Mouse (Mus musculus): ENCODE results near the gene Pigl. TPM values are rescaled to one million over a fixed set of nuclear protein-coding genes. Genes with fewer than 3 reads are reported as not detected.
A peak's percentile ranks its signal among the peaks of the same experiment; 100 is the strongest.

Gene Pigl
- polyA plus RNA-seq, 1 experiment, result 7.3 TPM

- WGBS, result 0% methylated on average over 1 of the region's 1 CpGs
- DNase-seq (ENCODE audit: low read depth, low spot score), result no peak
Observed at GRCm38 (mm10) chr11:62553186-62553585, 94.9 kb downstream of the Pigl start.

- WGBS, result 44% methylated on average over 5 of the region's 5 CpGs
- DNase-seq (ENCODE audit: low read depth, low spot score), result no peak
Observed at GRCm38 (mm10) chr11:62553633-62554032, 95.4 kb downstream of the Pigl start.

GRCm38 (mm10) chr11:62554163-62554855 is 96.0 kb downstream of the Pigl start:
- DNase-seq (ENCODE audit: low read depth, low spot score), result no peak

GRCm38 (mm10) chr11:62554934-62555517 is 96.8 kb downstream of the Pigl start:
- no peak for DNase-seq (ENCODE audit: low read depth, low spot score)

More at GRCm38 (mm10) chr11:62554163-62554855, 96.0 kb downstream of the Pigl start:
- WGBS, result 46% methylated on average over 5 of the region's 5 CpGs

- DNase-seq (ENCODE audit: low read depth, low spot score), result no peak
Observed at GRCm38 (mm10) chr11:62555896-62556412, 97.7 kb downstream of the Pigl start.

- DNase-seq (ENCODE audit: low read depth, low spot score), result peak; percentile 47
- WGBS, result 30% methylated on average over 5 of the region's 5 CpGs
Observed at GRCm38 (mm10) chr11:62557205-62557604, 98.9 kb downstream of the Pigl start.

- WGBS, result 75% methylated on average over 2 of the region's 2 CpGs
- DNase-seq (ENCODE audit: low read depth, low spot score), result no peak
Observed at GRCm38 (mm10) chr11:62558152-62558551, 99.9 kb downstream of the Pigl start.

- DNase-seq (ENCODE audit: low read depth, low spot score), result no peak
- WGBS, result 36% methylated on average over 6 of the region's 6 CpGs
Observed at GRCm38 (mm10) chr11:62558961-62559646, 100.8 kb downstream of the Pigl start.

- 30% methylated on average over 43 of the region's 43 CpGs for WGBS
- no peak for DNase-seq (ENCODE audit: low read depth, low spot score)
Observed at GRCm38 (mm10) chr11:62560463-62561016, 102.3 kb downstream of the Pigl start.

GRCm38 (mm10) chr11:62563590-62563989 is 105.3 kb downstream of the Pigl start:
- DNase-seq (ENCODE audit: low read depth, low spot score), result no peak
- 87% methylated on average over 2 of the region's 2 CpGs for WGBS

Other genes starting within 250 kb of the Pigl start
- 0.95 and 9.7 TPM in 2 replicates for gene Adora2b, start 209.5 kb upstream of the Pigl start, polyA plus RNA-seq (2012; rRNA removed)
- 15.7 and 22.4 TPM in 2 replicates for gene Zswim7, start 177.1 kb upstream of the Pigl start, polyA plus RNA-seq (2012; rRNA removed)
- gene Ttc19, start 177.0 kb upstream of the Pigl start, polyA plus RNA-seq (2012; rRNA removed), result 5.7 and 8.8 TPM in 2 replicates
- 75.6 and 164 TPM in 2 replicates for gene Ncor1, start 81 bp downstream of the Pigl start, polyA plus RNA-seq (2012; rRNA removed)
- gene Cenpv, start 80.8 kb downstream of the Pigl start, polyA plus RNA-seq (2012; rRNA removed), result 116 and 140 TPM in 2 replicates
- gene Ubb, start 92.7 kb downstream of the Pigl start, polyA plus RNA-seq (2012; rRNA removed), result 1,797 and 2,293 TPM in 2 replicates
- gene Trpv2, start 116.0 kb downstream of the Pigl start, polyA plus RNA-seq (2012; rRNA removed), result 8.7 and 9.0 TPM in 2 replicates
- 72.9 and 87.9 TPM in 2 replicates for gene Lrrc75a, start 190.1 kb downstream of the Pigl start, polyA plus RNA-seq (2012; rRNA removed)
- 36.1 and 46.8 TPM in 2 replicates for gene Mmgt2, start 190.2 kb downstream of the Pigl start, polyA plus RNA-seq (2012; rRNA removed)